Mouse (Mus musculus): ENCODE measurements around the gene Ccno. TPM values are rescaled to one million over a fixed set of nuclear protein-coding genes. Genes with fewer than 3 reads are reported as not detected.

Ccno gene
- polyA plus RNA-seq, 1 experiment, result 0.32 TPM

DNA sequence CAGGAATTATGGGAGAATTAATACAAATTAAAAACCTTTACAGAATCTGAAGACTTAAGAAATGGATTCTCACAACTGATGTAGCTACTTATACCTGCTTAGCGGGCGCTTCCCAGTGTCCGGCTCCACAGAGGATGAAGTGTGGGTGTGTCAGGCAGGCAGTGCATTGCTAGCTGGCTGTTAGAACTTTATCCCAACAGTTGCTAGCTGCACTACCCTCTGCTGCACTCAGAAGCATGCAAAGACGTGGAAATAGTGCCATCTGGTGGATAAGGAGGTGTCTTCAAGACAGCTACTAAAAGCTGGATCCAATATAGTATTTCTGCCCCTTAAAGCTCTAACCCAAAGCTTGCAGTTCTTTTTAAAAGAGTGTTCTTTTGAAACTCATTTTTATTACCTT lies 48.2 kb downstream of the Ccno start:
- Histone ChIP-seq H3K27ac (ENCODE audit: insufficient read depth, low read depth, low read length) (no peak overlapping the region), H3K27me3 (ENCODE audit: control insufficient read depth, insufficient read depth, low read length) (peaks cover 34% of the 10 kb centered on the region), H3K4me1 (ENCODE audit: control insufficient read depth, insufficient read depth, insufficient read length, low read length) (peaks cover 7% of the 10 kb centered on the region), H3K36me3 (ENCODE audit: control insufficient read depth, insufficient read depth, low read length) (no peaks in the 10 kb centered on the region), H3K4me3 (ENCODE audit: low read depth, low read length) (no peak overlapping the region)
- 0% methylated on average over 4 of the region's 4 CpGs for WGBS
- no peak for TF ChIP-seq POLR2A (IDR thresholded peaks at IDR 0.05; ENCODE audit: low read depth, low read length)
- peak; percentile 39; the same call in 1 of the 2 replicates for TF ChIP-seq CTCF (IDR thresholded peaks at IDR 0.05; ENCODE audit: extremely low read depth, insufficient read length, insufficient replicate concordance, low read depth, low read length)

Other genes with a start within 250 kb of the Ccno start
- gene Plpp1, start 187.0 kb upstream of the Ccno start, polyA plus RNA-seq (2012; rRNA removed), result 38.7 and 102 TPM in 2 replicates
- gene Mtrex, start 60.4 kb upstream of the Ccno start, polyA plus RNA-seq (2012; rRNA removed), result 0.50 and 1.2 TPM in 2 replicates
- gene Dhx29, start 60.3 kb upstream of the Ccno start, polyA plus RNA-seq (2012; rRNA removed), result 0.50 and 0.63 TPM in 2 replicates
- gene Mcidas, start 6.0 kb downstream of the Ccno start, polyA plus RNA-seq (2012; rRNA removed), result not detected in 2 replicates
- gene Cdc20b, start 47.3 kb downstream of the Ccno start, polyA plus RNA-seq (2012; rRNA removed), result not detected in 2 replicates
- gene Gpx8, start 58.6 kb downstream of the Ccno start, polyA plus RNA-seq (2012; rRNA removed), result 0.28 and 0.30 TPM in 2 replicates
- gene Gzma, start 113.2 kb downstream of the Ccno start, polyA plus RNA-seq (2012; rRNA removed), result 4.4 and 5.2 TPM in 2 replicates
- gene Esm1, start 221.9 kb downstream of the Ccno start, polyA plus RNA-seq (2012; rRNA removed), result 2.5 and 3.3 TPM in 2 replicates
- gene Gzmk, start 238.1 kb downstream of the Ccno start, polyA plus RNA-seq (2012; rRNA removed), result 0.30 and 0.47 TPM in 2 replicates